Mouse (Mus musculus): Measurements from ENCODE around the gene Tprgl. TPM values are rescaled to one million over a fixed set of nuclear protein-coding genes. Genes with fewer than 3 reads are reported as not detected.

Tprgl gene
- polyA plus RNA-seq (2011; ENCODE audit: insufficient read depth, insufficient read length, low replicate concordance, missing spikeins) = 101 and 105 TPM in 2 replicates

- under 1% methylated on average over 75 of the region's 75 CpGs for WGBS
- H3K4me1 ChIP-seq (ENCODE audit: control insufficient read depth, insufficient read depth, low read length) = no peaks in the 10 kb centered on the region; the same call in 1 of the 2 replicates
These were observed at the start of gene Tprgl for GRCm38 (mm10) chr4:154160538-154161390. Tprgl (minus strand) TSS chr4:154160666.

DNA sequence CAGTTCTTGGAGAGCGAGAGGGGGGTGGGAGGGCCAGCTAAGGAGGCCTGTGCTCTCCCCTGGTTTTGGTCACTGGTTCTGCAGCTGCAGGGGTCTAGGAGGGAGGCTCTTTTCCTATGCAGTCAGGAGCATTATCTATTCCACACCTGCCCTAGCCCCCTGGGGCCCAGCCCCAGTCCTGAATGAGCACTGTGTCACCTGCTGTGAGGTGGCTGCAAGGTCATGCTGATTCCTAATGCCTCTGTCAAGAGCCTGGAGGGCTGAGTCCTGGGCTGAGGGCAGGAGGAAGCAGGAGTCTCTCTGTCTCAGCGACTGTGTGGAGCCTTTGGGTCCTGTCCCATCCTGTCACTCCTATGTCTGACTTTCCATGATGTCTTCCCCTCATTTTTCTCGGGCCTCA is 49.4 kb upstream of the Tprgl start:
- H3K4me3 ChIP-seq (replicated peaks; ENCODE audit: control insufficient read depth, low read depth, low read length) = no peak overlapping the region
- H3K27ac ChIP-seq (ENCODE audit: control insufficient read depth, insufficient read depth, low read depth, low read length, poor library complexity) = no peak overlapping the region
- TF ChIP-seq POLR2A (IDR thresholded peaks at IDR 0.05; ENCODE audit: borderline replicate concordance, control insufficient read depth, low read depth, low read length) = no peak
- WGBS = 32% methylated on average over 3 of the region's 3 CpGs
- no peaks in the 10 kb centered on the region for H3K4me1 ChIP-seq (ENCODE audit: control insufficient read depth, insufficient read depth, low read length)

More at GRCm38 (mm10) chr4:154160538-154161390, at the start of gene Tprgl:
- peak within 1 kb of the TSS; percentile 96 for H3K4me3 ChIP-seq (replicated peaks; ENCODE audit: control insufficient read depth, low read depth, low read length)
- TF ChIP-seq CTCF (IDR thresholded peaks at IDR 0.05; ENCODE audit: control insufficient read depth, insufficient read depth, low read length) (no peak; the same call in 1 of the 2 replicates), POLR2A (IDR thresholded peaks at IDR 0.05; ENCODE audit: borderline replicate concordance, control insufficient read depth, low read depth, low read length) (peak; percentile 95; the same call in 1 of the 2 replicates)
- peak within 1 kb of the TSS; percentile 97 for H3K27ac ChIP-seq (ENCODE audit: control insufficient read depth, insufficient read depth, low read depth, low read length, poor library complexity)

- Histone ChIP-seq H3K4me1 (ENCODE audit: control insufficient read depth, insufficient read depth, low read length) (no peaks in the 10 kb centered on the region), H3K4me3 (replicated peaks; ENCODE audit: control insufficient read depth, low read depth, low read length) (no peak overlapping the region), H3K27ac (ENCODE audit: control insufficient read depth, insufficient read depth, low read depth, low read length, poor library complexity) (no peak overlapping the region)
- WGBS = 68% methylated on average over 6 of the region's 6 CpGs
- TF ChIP-seq CTCF (IDR thresholded peaks at IDR 0.05; ENCODE audit: control insufficient read depth, insufficient read depth, low read length) (no peak), POLR2A (IDR thresholded peaks at IDR 0.05; ENCODE audit: borderline replicate concordance, control insufficient read depth, low read depth, low read length) (no peak)
These were observed 48.6 kb upstream of the Tprgl start for GRCm38 (mm10) chr4:154209054-154209453.

DNA sequence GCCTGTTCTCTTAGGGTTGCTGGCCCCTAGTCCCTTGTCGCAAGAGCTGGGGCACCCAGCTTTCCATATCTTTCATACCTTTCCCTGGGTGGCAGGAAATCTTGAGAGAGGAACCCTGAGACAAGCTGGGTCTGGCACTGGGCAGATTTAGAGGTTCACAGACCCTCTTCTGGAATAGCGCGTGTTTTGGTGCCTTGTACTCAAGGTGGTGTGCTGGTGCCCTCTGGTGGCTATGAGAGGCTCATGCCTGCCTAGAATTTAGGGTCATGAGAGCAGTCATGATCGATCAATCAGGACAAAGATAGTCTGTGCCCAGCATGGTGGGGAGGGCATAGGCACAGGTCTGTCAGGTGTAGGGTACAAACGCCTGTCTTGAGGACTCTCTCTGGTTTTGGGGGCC is 46.8 kb upstream of the Tprgl start:
- no peak overlapping the region for H3K4me3 ChIP-seq (replicated peaks; ENCODE audit: control insufficient read depth, low read depth, low read length)
- 13% methylated on average over 5 of the region's 5 CpGs for WGBS
- no peak overlapping the region for H3K27ac ChIP-seq (ENCODE audit: control insufficient read depth, insufficient read depth, low read depth, low read length, poor library complexity)
- TF ChIP-seq CTCF (IDR thresholded peaks at IDR 0.05; ENCODE audit: control insufficient read depth, insufficient read depth, low read length) = peak; percentile 93
- no peak for TF ChIP-seq POLR2A (IDR thresholded peaks at IDR 0.05; ENCODE audit: borderline replicate concordance, control insufficient read depth, low read depth, low read length)
- no peaks in the 10 kb centered on the region for H3K4me1 ChIP-seq (ENCODE audit: control insufficient read depth, insufficient read depth, low read length)

GRCm38 (mm10) chr4:154205392-154205791 is 44.9 kb upstream of the Tprgl start:
- H3K4me3 ChIP-seq (replicated peaks; ENCODE audit: control insufficient read depth, low read depth, low read length) = no peak overlapping the region
- no peak overlapping the region for H3K27ac ChIP-seq (ENCODE audit: control insufficient read depth, insufficient read depth, low read depth, low read length, poor library complexity)
- WGBS = 48% methylated on average over 5 of the region's 5 CpGs
- no peak for TF ChIP-seq CTCF (IDR thresholded peaks at IDR 0.05; ENCODE audit: control insufficient read depth, insufficient read depth, low read length)
- TF ChIP-seq POLR2A (IDR thresholded peaks at IDR 0.05; ENCODE audit: borderline replicate concordance, control insufficient read depth, low read depth, low read length) = no peak
- H3K4me1 ChIP-seq (ENCODE audit: control insufficient read depth, insufficient read depth, low read length) = no peaks in the 10 kb centered on the region

- H3K27ac ChIP-seq (ENCODE audit: control insufficient read depth, insufficient read depth, low read depth, low read length, poor library complexity) = no peak overlapping the region
- H3K4me3 ChIP-seq (replicated peaks; ENCODE audit: control insufficient read depth, low read depth, low read length) = no peak overlapping the region
- 91% methylated on average over 7 of the region's 7 CpGs for WGBS
- TF ChIP-seq CTCF (IDR thresholded peaks at IDR 0.05; ENCODE audit: control insufficient read depth, insufficient read depth, low read length) (no peak), POLR2A (IDR thresholded peaks at IDR 0.05; ENCODE audit: borderline replicate concordance, control insufficient read depth, low read depth, low read length) (no peak)
- H3K4me1 ChIP-seq (ENCODE audit: control insufficient read depth, insufficient read depth, low read length) = no peaks in the 10 kb centered on the region
These were observed 44.1 kb upstream of the Tprgl start for GRCm38 (mm10) chr4:154204532-154204931.

DNA sequence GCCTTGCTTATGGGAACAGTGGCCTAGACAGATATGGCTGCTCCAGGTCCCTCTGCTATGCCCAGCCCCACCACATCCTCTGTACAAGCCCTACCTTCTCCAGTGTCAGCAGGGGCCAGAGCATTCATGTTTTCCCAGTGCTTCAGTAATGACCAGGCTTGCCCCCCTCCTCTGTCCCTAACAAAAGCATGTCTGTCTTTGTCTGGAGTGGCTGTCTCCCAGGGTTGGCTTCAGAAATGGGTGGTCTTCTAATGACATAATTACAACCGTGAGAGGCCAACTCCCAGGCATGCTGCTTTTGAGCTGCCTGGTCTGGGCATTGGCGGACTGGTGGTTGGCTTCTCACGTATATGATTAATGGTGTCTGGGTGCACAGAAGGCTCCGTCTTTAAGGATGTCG is 41.0 kb upstream of the Tprgl start:
- no peaks in the 10 kb centered on the region for H3K4me1 ChIP-seq (ENCODE audit: control insufficient read depth, insufficient read depth, low read length)
- WGBS = 83% methylated on average over 5 of the region's 5 CpGs
- no peak overlapping the region for H3K27ac ChIP-seq (ENCODE audit: control insufficient read depth, insufficient read depth, low read depth, low read length, poor library complexity)
- no peak for TF ChIP-seq CTCF (IDR thresholded peaks at IDR 0.05; ENCODE audit: control insufficient read depth, insufficient read depth, low read length)
- TF ChIP-seq POLR2A (IDR thresholded peaks at IDR 0.05; ENCODE audit: borderline replicate concordance, control insufficient read depth, low read depth, low read length) = no peak
- H3K4me3 ChIP-seq (replicated peaks; ENCODE audit: control insufficient read depth, low read depth, low read length) = no peak overlapping the region

GRCm38 (mm10) chr4:154198377-154198961 is 38.0 kb upstream of the Tprgl start:
- no peak overlapping the region for H3K4me3 ChIP-seq (replicated peaks; ENCODE audit: control insufficient read depth, low read depth, low read length)
- no peaks in the 10 kb centered on the region for H3K4me1 ChIP-seq (ENCODE audit: control insufficient read depth, insufficient read depth, low read length)
- 71% methylated on average over 7 of the region's 7 CpGs for WGBS
- H3K27ac ChIP-seq (ENCODE audit: control insufficient read depth, insufficient read depth, low read depth, low read length, poor library complexity) = no peak overlapping the region; the same call in 1 of the 2 replicates
- no peak for TF ChIP-seq CTCF (IDR thresholded peaks at IDR 0.05; ENCODE audit: control insufficient read depth, insufficient read depth, low read length)
